Mouse (Mus musculus) cortical plate, adult 2 months (tissue): Measurements from ENCODE around the gene Alg1. TPM values are rescaled to one million over a fixed set of nuclear protein-coding genes. Genes with fewer than 3 reads are reported as not detected.

Source experiments
- H3K27ac ChIP-seq: fragments of 200-500 bp; 2 replicates; pipeline ENCODE4 v1.5.1; 2012; ENCODE audit warnings: low read length, control low read depth, inconsistent platforms; ENCODE audit not compliant: insufficient read depth
- H3K4me1 ChIP-seq: fragments of 200-500 bp; 2 replicates; pipeline ENCODE4 v1.6.1; 2011; ENCODE audit warnings: low read length; ENCODE audit not compliant: control insufficient read depth, insufficient read depth
- H3K4me3 ChIP-seq: fragments of 200-500 bp; 2 replicates; pipeline ENCODE4 v1.5.1; 2011; ENCODE audit warnings: mild to moderate bottlenecking, low read length, control low read depth; ENCODE audit not compliant: insufficient read depth
- CTCF ChIP-seq: fragments of 200-500 bp; IDR thresholded peaks from 2 replicates; pipeline ENCODE4 v1.5.1; 2011; ENCODE audit warnings: mild to moderate bottlenecking, control low read depth, low read length; ENCODE audit not compliant: insufficient read depth; ENCODE audit errors: extremely low read depth
- POLR2A ChIP-seq: fragments of 200-500 bp; IDR thresholded peaks from 2 replicates; pipeline ENCODE4 v1.6.1; 2011; ENCODE audit warnings: mild to moderate bottlenecking, low read length, control low read depth; ENCODE audit not compliant: insufficient read depth; ENCODE audit errors: extremely low read depth
- polyA plus RNA-seq: library from polyadenylated mRNA; depleted of rRNA; stranded (reverse); fragments of >200 nt; gene quantifications from 2 replicates; pipeline ENCODE4 v1.2.3, GENCODE M21; 2012; rRNA removed

Gene Alg1
- polyA plus RNA-seq, 1 experiment = 52.7 TPM

DNA sequence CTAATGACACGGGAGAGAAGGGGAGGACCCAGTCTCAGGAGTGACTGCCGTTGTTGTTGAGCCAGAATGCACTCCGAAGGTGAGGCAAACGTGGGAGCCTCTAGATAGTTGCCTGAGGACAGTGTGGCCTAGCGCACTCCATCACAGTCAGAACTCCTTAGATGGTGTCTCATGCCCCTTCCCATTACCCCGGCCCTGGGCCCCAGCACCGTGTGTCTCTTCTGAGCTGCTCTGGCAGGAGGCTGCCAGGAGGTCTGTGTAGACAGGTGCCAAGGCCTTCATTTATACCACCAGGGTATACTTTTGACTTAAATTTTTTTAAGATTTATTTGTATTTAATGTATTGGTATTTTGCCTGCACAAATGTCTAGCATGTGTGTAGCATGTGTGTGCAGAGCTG lies 30.5 kb downstream of the Alg1 start:
- Histone ChIP-seq H3K27ac (no peak overlapping the region), H3K4me1 (no peaks in the 10 kb centered on the region), H3K4me3 (no peak overlapping the region)
- TF ChIP-seq POLR2A (no peak), CTCF (no peak)

DNA sequence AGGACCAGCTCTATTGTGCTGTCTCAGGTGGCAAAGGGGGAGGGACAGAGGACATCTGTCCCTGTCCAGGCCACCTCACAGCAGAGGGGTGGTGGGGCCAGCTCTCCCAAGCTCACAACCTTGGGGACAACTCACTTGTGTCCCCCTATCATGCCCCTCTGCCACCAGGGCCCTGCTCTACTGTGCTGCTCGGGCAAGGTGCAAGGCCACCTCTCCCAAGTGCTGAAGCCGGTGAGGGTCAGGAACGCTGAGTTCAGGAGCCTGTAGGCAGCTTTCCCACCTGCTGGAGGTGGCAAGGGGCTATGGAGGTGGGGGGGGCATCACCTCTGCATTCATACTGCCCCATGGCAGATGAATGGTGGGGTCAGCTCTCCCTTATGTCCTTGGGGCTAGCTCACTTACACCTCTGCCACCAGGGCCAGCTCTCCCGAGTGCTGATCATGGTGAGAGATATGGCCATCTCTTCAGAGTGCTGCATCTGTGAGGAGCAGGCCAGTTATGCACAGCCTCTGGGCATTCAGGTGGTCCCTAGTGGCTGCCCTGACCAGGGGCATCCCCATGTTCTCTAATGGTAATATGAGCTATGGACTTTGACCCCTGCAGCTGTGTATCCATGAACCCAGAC lies 38.1 kb downstream of the Alg1 start:
- no peak for TF ChIP-seq CTCF
- no peak for TF ChIP-seq POLR2A
- Histone ChIP-seq H3K4me3 (no peak overlapping the region), H3K27ac (no peak overlapping the region), H3K4me1 (no peaks in the 10 kb centered on the region)

DNA sequence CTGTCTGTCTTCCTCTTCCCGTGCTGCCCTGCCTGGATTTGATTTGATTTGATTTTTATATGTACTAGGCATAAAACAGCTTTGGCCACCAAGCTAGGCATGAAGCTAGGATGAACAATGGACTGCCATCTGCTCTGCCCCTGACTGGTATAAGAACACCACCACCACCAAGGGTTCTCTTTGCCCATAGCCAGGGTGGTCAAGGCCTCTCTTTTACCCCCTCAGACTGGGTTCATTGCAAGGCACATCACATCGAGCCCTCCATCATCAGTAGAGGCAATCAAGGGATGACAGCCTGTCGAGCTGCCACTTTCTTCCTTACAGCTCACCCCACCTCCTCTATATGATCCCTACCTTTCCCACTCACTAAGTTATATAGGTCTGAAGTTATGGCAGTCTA lies 39.0 kb downstream of the Alg1 start:
- TF ChIP-seq CTCF = no peak
- no peak for TF ChIP-seq POLR2A
- no peaks in the 10 kb centered on the region for H3K4me1 ChIP-seq

DNA sequence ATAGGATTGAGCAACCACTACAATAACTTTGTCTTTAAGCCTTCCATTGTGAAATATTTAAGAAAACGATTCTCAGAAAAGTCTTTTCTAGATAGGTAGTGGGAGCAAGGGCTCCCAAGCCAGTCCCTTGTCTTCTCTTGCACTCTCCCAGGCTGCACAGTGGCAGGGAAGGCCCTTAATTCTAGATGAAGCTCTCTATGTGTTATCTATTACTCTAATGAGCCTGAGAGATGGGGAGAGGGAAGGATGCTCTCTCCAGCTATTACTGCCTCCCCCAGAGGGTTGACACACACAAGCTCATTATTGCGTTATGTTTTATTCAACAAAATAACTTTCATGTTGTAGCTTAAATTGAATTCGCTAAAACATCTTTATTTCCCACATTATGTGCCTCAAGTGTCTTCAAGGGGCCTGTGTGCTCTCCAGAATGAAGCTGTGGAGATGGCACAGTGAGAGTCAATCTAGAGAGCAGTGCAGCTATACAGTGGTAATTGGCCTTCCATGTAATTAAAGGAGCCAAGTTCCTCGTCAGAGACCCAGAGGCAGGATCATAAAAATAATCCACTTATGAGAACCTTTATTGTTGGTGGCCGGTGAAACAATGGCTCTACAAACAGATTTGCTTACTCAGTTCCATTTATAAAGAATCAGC lies 46.3 kb downstream of the Alg1 start:
- no peaks in the 10 kb centered on the region for H3K4me1 ChIP-seq
- TF ChIP-seq POLR2A (no peak), CTCF (no peak)

More for the DNA sequence above, 39.0 kb downstream of the Alg1 start:
- H3K4me3 ChIP-seq = no peak overlapping the region
- H3K27ac ChIP-seq = no peak overlapping the region

DNA sequence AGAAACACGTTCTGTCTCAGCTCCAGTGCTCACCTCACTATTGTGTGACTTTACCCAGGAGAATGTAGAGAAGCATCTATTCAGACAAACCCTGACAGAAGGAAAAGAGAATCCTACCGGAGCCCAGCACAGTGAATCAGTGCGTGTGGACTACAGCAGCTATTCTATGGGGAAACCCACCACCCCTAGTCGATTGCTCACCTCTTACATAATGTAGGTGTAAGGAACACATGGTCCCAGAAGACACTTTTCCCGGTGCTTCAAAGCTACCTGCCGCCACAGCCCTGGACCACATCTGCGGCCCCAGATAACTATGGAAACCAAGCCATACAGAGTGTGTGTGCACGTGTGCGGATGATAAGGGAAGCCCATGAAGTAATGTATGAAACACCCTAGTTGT lies 49.3 kb downstream of the Alg1 start:
- TF ChIP-seq POLR2A = no peak
- TF ChIP-seq CTCF = no peak
- Histone ChIP-seq H3K4me1 (no peaks in the 10 kb centered on the region), H3K4me3 (no peak overlapping the region), H3K27ac (no peak overlapping the region)

More for the DNA sequence above, 46.3 kb downstream of the Alg1 start:
- Histone ChIP-seq H3K27ac (no peak overlapping the region), H3K4me3 (no peak overlapping the region)

DNA sequence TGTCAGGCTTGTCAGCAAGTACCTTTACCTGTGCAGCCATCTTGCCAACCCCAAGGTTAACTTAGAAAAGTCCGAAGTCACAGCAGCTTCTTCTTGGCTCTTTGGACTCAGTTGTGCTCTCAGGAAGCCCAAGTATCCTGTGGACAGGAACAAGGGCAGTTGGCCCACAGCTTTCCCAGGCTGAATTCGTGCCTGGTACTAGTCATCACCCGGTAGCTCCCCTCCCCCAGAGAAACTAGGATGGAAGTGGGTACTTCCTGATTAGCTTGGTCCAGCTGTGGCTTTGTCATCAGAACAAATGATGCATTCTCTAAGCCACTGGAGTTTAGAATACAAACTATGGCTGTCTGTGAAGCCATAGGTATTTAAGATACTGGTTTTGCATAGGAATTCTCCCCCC lies 52.0 kb downstream of the Alg1 start:
- TF ChIP-seq CTCF = no peak
- TF ChIP-seq POLR2A = no peak
- no peak overlapping the region for H3K4me3 ChIP-seq
- H3K4me1 ChIP-seq = no peaks in the 10 kb centered on the region

More for the DNA sequence above, 52.0 kb downstream of the Alg1 start:
- H3K27ac ChIP-seq = no peak overlapping the region

Other genes starting within 250 kb of the Alg1 start
- not detected in 2 replicates for gene Sept12, start 235.8 kb upstream of the Alg1 start, polyA plus RNA-seq
- 3.1 TPM in 1 of 2 replicates, not detected in the other for gene Smim22, start 226.3 kb upstream of the Alg1 start, polyA plus RNA-seq
- gene Rogdi, start 220.1 kb upstream of the Alg1 start, polyA plus RNA-seq = 300 and 341 TPM in 2 replicates
- 146 and 157 TPM in 2 replicates for gene Glyr1, start 183.8 kb upstream of the Alg1 start, polyA plus RNA-seq
- 30.3 and 30.4 TPM in 2 replicates for gene Ubn1, start 183.6 kb upstream of the Alg1 start, polyA plus RNA-seq
- gene Ppl, start 101.2 kb upstream of the Alg1 start, polyA plus RNA-seq = 0.25 and 0.42 TPM in 2 replicates
- gene Sec14l5, start 86.5 kb upstream of the Alg1 start, polyA plus RNA-seq = 12.2 and 15.4 TPM in 2 replicates
- gene Nagpa, start 29.6 kb upstream of the Alg1 start, polyA plus RNA-seq = 17.4 and 19.4 TPM in 2 replicates
- gene AU021092, start 11.3 kb upstream of the Alg1 start, polyA plus RNA-seq = 8.6 and 9.3 TPM in 2 replicates
- gene Eef2kmt, start 22.4 kb downstream of the Alg1 start, polyA plus RNA-seq = 10.0 and 10.9 TPM in 2 replicates